Mouse (Mus musculus) adrenal gland, postnatal 36 days (tissue): ENCODE data around the gene Ubr4. TPM values are rescaled to one million over a fixed set of nuclear protein-coding genes. Genes with fewer than 3 reads are reported as not detected.

Experiments used
- microRNA-seq: library from miRNA; unstranded; fragments of <30 nt; microRNA quantifications from one replicate; pipeline ENCODE4 v1.2.0, GENCODE M21; 2021
- total RNA-seq, 2 experiments: library from RNA; stranded (reverse); gene quantifications; 2 replicates each; pipeline ENCODE4 v1.2.3; 2021

Ubr4 gene
- total RNA-seq, 2 experiments from 2014 or later, result 159 to 191 TPM

Small RNAs within 50 kb of the gene (microRNA-seq; reads per million reads assigned to microRNA genes)
- gene Gm24245 (not detected), gene Gm25732 (1.00 reads per million)

Other genes with a start within 250 kb of the Ubr4 start
- gene Minos1, start 221.5 kb upstream of the Ubr4 start, total RNA-seq, result 100 to 1,000 TPM; 407 to 417 TPM
- gene Capzb, start 159.7 kb upstream of the Ubr4 start, total RNA-seq, result 100 to 1,000 TPM; 379 to 391 TPM
- gene Pqlc2, start 41.9 kb upstream of the Ubr4 start, total RNA-seq, result 1 to 10 TPM; 7.9 to 9.4 TPM
- gene Akr7a5, start 41.9 kb upstream of the Ubr4 start, total RNA-seq, result 10 to 100 TPM; 65.8 to 69.2 TPM
- gene Mrto4, start within 50 bp of the Ubr4 start, total RNA-seq, result 10 to 100 TPM; 65.3 to 78.7 TPM
- 10 to 100 TPM; 53.0 to 63.1 TPM for gene Emc1, start within 50 bp of the Ubr4 start, total RNA-seq
- 10 to 100 TPM; 11.3 to 11.4 TPM for gene Iffo2, start 177.9 kb downstream of the Ubr4 start, total RNA-seq